Mouse (Mus musculus): ENCODE results near the gene Ruvbl1. TPM values are rescaled to one million over a fixed set of nuclear protein-coding genes. Genes with fewer than 3 reads are reported as not detected.

The Ruvbl1 gene
- total and polyA plus RNA-seq, 3 experiments = 156 to 169 (median 159) TPM

- H3K27ac ChIP-seq (ENCODE audit: insufficient read depth, low read depth) = no peak overlapping the region
- peak overlapping the region; percentile 92 for H3K9ac ChIP-seq (ENCODE audit: insufficient read depth, low read depth)
- H3K79me2 ChIP-seq (replicated peaks; ENCODE audit: control insufficient read depth, extremely low read depth, insufficient read depth, poor library complexity, severe bottlenecking) = peaks cover 64% of the 10 kb centered on the region
- no peak for DNase-seq (ENCODE audit: extremely low read depth)
- H3K4me2 ChIP-seq (ENCODE audit: insufficient read depth, low read depth, poor library complexity, severe bottlenecking) = peak overlapping the region; percentile 98
- in situ Hi-C loops (cut with MboI; ENCODE audit: low pct_ligation_motif_present, low pct_unique_long_range_greater_than_20kb, low sequenced_read_pairs) = no loop called here
- H3K36me3 ChIP-seq (replicated peaks in 1 of 2; ENCODE audit: control insufficient read depth in 1 of 2, insufficient read depth in 1 of 2, low read length in 1 of 2) = peaks cover 41 to 55% of the 10 kb centered on the region in 2 experiments
- no peaks in the 10 kb centered on the region for H3K27me3 ChIP-seq (replicated peaks)
- TF ChIP-seq MXI1 (IDR thresholded peaks at IDR 0.05; ENCODE audit: low read depth, low read length) (no peak), GABPA (IDR thresholded peaks at IDR 0.05; ENCODE audit: insufficient replicate concordance, low read depth, low read length) (no peak), ZKSCAN1 (IDR thresholded peaks at IDR 0.05; ENCODE audit: borderline replicate concordance, low read depth, low read length) (no peak), NELFE (IDR thresholded peaks at IDR 0.05; ENCODE audit: low read depth, low read length) (no peak), MEF2A (IDR thresholded peaks at IDR 0.05; ENCODE audit: borderline replicate concordance, low read depth, low read length) (no peak), SIN3A (IDR thresholded peaks at IDR 0.05; ENCODE audit: low read length) (no peak), ZC3H11A (IDR thresholded peaks at IDR 0.05; ENCODE audit: low read depth, low read length) (no peak), TCF12 (IDR thresholded peaks at IDR 0.05; ENCODE audit: low read depth, low read length) (no peak), MAZ (IDR thresholded peaks at IDR 0.05; ENCODE audit: low read depth, low read length) (no peak), ZNF384 (IDR thresholded peaks at IDR 0.05; ENCODE audit: low read depth, low read length) (no peak), JUND (conservative IDR thresholded peaks at IDR 0.05; ENCODE audit: low read depth, low read length) (no peak), NRF1 (IDR thresholded peaks at IDR 0.05; ENCODE audit: low read depth, low read length) (no peak), CHD1 (IDR thresholded peaks at IDR 0.05; ENCODE audit: low read depth, low read length) (no peak), PAX5 (IDR thresholded peaks at IDR 0.05; ENCODE audit: low read length) (no peak), USF1 (IDR thresholded peaks at IDR 0.05; ENCODE audit: low read depth, low read length) (no peak), ZMIZ1 (IDR thresholded peaks at IDR 0.05; ENCODE audit: low read depth, low read length) (no peak), CHD2 (IDR thresholded peaks at IDR 0.05; ENCODE audit: low read length) (no peak), JUN (IDR thresholded peaks at IDR 0.05; ENCODE audit: insufficient read depth, low read depth, low read length) (no peak), MYC (IDR thresholded peaks at IDR 0.05; ENCODE audit: low read depth, low read length) (no peak), IRF4 (IDR thresholded peaks at IDR 0.05; ENCODE audit: low read depth, low read length) (no peak)
- H3K4me1 ChIP-seq (ENCODE audit: control insufficient read depth in 1 of 2, insufficient read depth in 2 of 2) = peaks cover 10 to 32% of the 10 kb centered on the region in 2 experiments
- peak overlapping the region; percentile 87 to 99 (median 95) for H3K4me3 ChIP-seq (replicated peaks in 1 of 3; ENCODE audit: low read depth in 2 of 3, low read length in 2 of 3, poor library complexity in 1 of 3)
- dilution Hi-C loops (cut with MboI; ENCODE audit: extremely low pct_ligation_motif_present, extremely low pct_unique_long_range_greater_than_20kb, low sequenced_read_pairs) = no loop called here
- H3K9me3 ChIP-seq (replicated peaks; ENCODE audit: low read length) = no peaks in the 10 kb centered on the region
Measured at GRCm38 (mm10) chr6:88516667-88517066, 51.5 kb downstream of the Ruvbl1 start.

- DNase-seq (ENCODE audit: extremely low read depth) = peak; percentile 26
- H3K9ac ChIP-seq (ENCODE audit: insufficient read depth, low read depth) = peak overlapping the region; percentile 92
- no peak overlapping the region for H3K27ac ChIP-seq (ENCODE audit: insufficient read depth, low read depth)
- H3K79me2 ChIP-seq (replicated peaks; ENCODE audit: control insufficient read depth, extremely low read depth, insufficient read depth, poor library complexity, severe bottlenecking) = peaks cover 53% of the 10 kb centered on the region
- peak overlapping the region; percentile 87 to 99 (median 95) for H3K4me3 ChIP-seq (replicated peaks in 1 of 3; ENCODE audit: low read depth in 2 of 3, low read length in 2 of 3, poor library complexity in 1 of 3)
- no peak for TF ChIP-seq JUND (conservative IDR thresholded peaks at IDR 0.05; ENCODE audit: low read depth, low read length)
- no peak for TF ChIP-seq ZKSCAN1 (IDR thresholded peaks at IDR 0.05; ENCODE audit: borderline replicate concordance, low read depth, low read length)
- TF ChIP-seq GABPA (IDR thresholded peaks at IDR 0.05; ENCODE audit: insufficient replicate concordance, low read depth, low read length) = no peak
- no peak for TF ChIP-seq CHD2 (IDR thresholded peaks at IDR 0.05; ENCODE audit: low read length)
- TF ChIP-seq CHD1 (IDR thresholded peaks at IDR 0.05; ENCODE audit: low read depth, low read length) = no peak
- peaks cover 29 to 43% of the 10 kb centered on the region in 2 experiments for H3K36me3 ChIP-seq (replicated peaks in 1 of 2; ENCODE audit: control insufficient read depth in 1 of 2, insufficient read depth in 1 of 2, low read length in 1 of 2)
- H3K9me3 ChIP-seq (replicated peaks; ENCODE audit: low read length) = no peaks in the 10 kb centered on the region
- H3K27me3 ChIP-seq (replicated peaks) = no peaks in the 10 kb centered on the region
- in situ Hi-C loops (cut with MboI; ENCODE audit: low pct_ligation_motif_present, low pct_unique_long_range_greater_than_20kb, low sequenced_read_pairs) = no loop called here
- peak overlapping the region; percentile 98 for H3K4me2 ChIP-seq (ENCODE audit: insufficient read depth, low read depth, poor library complexity, severe bottlenecking)
- H3K4me1 ChIP-seq (ENCODE audit: control insufficient read depth in 1 of 2, insufficient read depth in 2 of 2) = peaks cover 12 to 40% of the 10 kb centered on the region in 2 experiments
- dilution Hi-C loops (cut with MboI; ENCODE audit: extremely low pct_ligation_motif_present, extremely low pct_unique_long_range_greater_than_20kb, low sequenced_read_pairs) = no loop called here
Measured at GRCm38 (mm10) chr6:88517701-88518403, 52.6 kb downstream of the Ruvbl1 start.
